Mouse (Mus musculus) megakaryocyte, embryonic 14.5 days (primary cell): ENCODE measurements around the gene Clec2d.

Source experiments
- FLI1 ChIP-seq: IDR thresholded peaks from 2 replicates; pipeline ENCODE4 v1.6.1; 2012; ENCODE audit warnings: low read length, inconsistent platforms, mixed read lengths
- GATA1 ChIP-seq: IDR thresholded peaks from 3 replicates; pipeline ENCODE4 v1.6.1; 2012; ENCODE audit warnings: mixed read lengths, low read length, inconsistent platforms, borderline replicate concordance

GRCm38 (mm10) chr6:129209785-129210446 is 29.5 kb downstream of the Clec2d start:
- TF ChIP-seq GATA1 (no peak), FLI1 (no peak)
